Mouse (Mus musculus): ENCODE results near the gene Cd151.
"Not testable (repeated sequence)": the region's sequence is repeated elsewhere in the genome, so short reads cannot be mapped to it uniquely, and the experiment has no call there.

Gene Cd151

GRCm38 (mm10) chr7:141436523-141436892 lies 30.7 kb upstream of the Cd151 start:
- no peak for DNase-seq

GRCm38 (mm10) chr7:141437178-141438120 lies 29.7 kb upstream of the Cd151 start, which contains the start of gene Slc25a22:
Gene Slc25a22, minus strand, starts transcription at chr7:141437892.
- peak; percentile 87 for DNase-seq

- no peak for DNase-seq
Observed at GRCm38 (mm10) chr7:141438201-141438968, 28.8 kb upstream of the Cd151 start.

DNA sequence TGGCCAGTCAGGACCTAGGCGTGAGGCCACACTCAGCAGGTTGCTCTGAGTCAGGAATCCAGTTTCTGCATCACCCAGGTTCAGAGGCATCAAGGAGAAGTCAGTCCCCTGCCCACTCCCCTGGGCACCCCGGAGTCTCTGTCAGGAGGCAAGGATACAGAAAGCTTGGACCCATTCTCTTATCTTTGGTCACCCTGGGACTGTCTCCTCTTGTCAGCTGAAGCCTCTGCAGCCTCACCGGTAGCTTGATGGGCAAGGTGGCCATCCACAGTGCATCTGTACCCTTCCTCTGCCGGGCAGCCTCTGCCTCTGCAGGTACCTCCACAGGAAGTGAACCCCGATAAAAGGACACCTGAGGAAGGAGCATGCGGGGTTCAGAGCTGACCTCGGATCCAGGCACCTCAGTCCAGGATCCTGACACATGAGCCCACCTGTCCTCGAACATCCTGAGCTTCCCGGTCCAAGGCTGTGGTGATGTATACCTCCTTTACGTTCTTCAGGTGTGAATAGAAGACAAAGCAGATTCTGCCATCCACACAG lies 28.0 kb upstream of the Cd151 start:
- DNase-seq: no peak

GRCm38 (mm10) chr7:141439811-141440210 lies 27.4 kb upstream of the Cd151 start:
- DNase-seq: no peak

DNA sequence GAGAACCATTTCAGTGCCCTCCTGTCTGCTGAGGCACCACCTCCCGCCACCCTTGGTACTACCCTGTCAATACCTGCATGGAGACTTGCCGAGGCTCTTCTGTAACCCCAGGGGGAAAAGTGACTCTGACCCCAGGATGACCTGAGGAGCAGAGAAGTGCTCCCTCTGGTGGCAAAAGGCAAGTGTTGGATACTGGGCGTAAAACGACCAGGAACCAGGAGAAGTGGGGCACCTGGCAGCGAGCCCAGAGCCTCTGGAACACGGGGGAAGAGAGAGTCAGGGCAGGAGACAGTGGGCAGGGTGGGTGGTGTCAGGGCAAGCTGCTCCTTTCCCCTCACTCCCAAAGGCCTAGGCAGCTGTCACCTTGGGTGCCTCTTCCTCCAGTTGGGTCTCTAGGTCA lies 26.6 kb upstream of the Cd151 start:
- peak; percentile 74 for DNase-seq

- DNase-seq: no peak
Observed at GRCm38 (mm10) chr7:141441460-141441859, 25.7 kb upstream of the Cd151 start.

DNA sequence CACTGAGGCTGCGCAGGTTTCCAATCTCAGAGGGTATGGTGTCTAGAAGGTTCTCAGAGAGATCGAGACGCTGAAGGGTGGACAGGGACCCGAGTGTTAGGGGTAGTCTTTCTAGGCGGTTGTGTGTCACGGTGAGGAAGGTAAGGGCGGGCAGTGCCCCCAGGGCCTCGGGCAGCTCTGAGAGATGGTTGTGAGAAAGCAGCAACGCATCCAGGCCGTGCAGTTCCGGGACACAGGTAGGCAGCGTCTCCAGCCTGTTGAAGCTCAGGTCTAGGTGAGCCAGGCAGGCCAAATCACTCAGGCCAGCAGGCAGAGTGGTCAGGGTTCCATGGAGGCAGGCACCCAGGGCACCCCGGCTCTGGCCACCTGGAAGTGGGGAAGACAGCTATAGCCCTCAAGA lies 25.0 kb upstream of the Cd151 start:
- no peak for DNase-seq

DNA sequence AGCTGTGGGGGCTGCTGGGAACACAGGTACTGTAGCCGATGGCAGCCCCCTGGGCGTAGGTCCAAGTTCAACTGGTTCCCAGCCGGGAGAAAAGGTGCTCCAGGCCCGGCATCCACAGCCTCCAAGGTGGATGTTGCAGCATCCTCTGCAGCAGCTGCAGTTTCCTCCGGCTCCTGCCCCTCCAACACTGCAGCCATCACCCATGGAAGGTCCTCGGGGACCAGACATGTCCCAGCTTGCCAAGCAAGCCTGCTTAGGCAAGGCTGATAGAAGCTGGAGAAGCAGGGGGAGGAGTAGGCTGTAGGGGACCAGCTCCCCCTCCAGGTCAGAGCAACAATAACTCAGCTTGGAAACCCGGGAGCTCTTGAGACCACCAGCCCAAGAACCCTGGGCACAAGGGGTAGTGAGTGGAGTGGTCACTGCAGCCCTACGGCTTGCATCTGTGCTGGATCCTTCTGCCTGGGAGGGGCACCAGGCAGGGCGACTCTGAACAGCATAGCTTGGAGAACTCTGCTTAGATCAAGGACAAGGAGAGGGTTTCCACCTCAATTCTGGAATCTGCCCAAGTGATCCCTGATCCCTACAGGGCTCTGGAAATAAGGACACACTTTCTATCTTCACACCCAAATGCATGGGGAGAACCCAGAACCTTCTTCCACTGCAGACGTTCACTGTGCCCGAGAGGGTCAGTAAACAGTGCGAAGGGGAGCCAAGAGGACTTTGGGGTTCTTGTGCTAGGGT lies 23.9 kb upstream of the Cd151 start:
- no peak for DNase-seq

- DNase-seq: no peak
Observed at GRCm38 (mm10) chr7:141443828-141444237, 23.4 kb upstream of the Cd151 start, which contains the start of gene Pidd1. Gene Pidd1, minus strand, starts transcription at chr7:141444025.

DNA sequence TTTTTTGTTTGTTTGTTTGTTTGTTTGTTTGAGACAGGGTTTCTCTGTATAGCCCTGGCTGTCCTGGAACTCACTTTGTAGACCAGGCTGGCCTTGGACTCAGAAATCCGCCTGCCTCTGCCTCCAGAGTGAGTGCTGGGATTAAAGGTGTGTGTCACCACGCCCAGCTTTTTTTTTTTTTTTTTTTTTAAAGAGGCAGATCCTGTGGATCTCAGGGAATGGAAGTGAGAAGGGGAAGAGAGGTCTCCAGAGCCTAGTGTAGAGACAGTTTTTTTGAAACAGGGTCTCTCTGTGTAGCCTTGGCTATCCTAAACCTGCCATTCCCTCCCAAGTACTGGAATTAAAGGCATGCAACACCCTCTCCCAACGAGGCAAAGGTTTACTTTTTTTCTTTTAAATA lies 20.8 kb upstream of the Cd151 start:
- DNase-seq: not testable (repeated sequence)

- DNase-seq: peak; percentile 88
Observed at GRCm38 (mm10) chr7:141447110-141447991, 19.8 kb upstream of the Cd151 start, which contains the start of gene Rplp2. Gene Rplp2, plus strand, starts transcription at chr7:141447370.

GRCm38 (mm10) chr7:141451928-141452327 lies 15.3 kb upstream of the Cd151 start:
- no peak for DNase-seq

DNA sequence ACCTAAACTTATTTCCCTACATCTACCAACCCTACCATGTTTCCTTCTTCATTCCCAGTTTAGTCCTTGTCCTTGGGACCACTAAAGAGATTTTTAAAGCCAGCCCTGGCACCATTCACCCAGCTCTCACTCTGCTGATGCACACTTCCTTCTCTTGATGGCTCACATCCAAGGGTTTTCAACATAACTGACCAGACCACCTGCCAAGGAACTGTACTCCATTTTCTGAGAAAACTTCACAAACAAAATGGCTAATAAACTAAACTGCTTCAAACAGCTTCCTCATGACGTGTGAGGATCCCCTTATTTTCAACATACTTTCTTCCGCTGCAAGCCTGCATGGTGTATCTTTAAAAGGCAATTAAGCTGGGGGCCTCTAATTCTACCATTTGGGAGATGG lies 13.6 kb upstream of the Cd151 start:
- no peak for DNase-seq

- peak; percentile 90 for DNase-seq
Observed at GRCm38 (mm10) chr7:141454967-141455551, 12.1 kb upstream of the Cd151 start, which contains the start of gene Pnpla2. Gene Pnpla2, plus strand, starts transcription at chr7:141455198.

GRCm38 (mm10) chr7:141455610-141456314 lies 11.4 kb upstream of the Cd151 start:
- DNase-seq: peak; percentile 23

DNA sequence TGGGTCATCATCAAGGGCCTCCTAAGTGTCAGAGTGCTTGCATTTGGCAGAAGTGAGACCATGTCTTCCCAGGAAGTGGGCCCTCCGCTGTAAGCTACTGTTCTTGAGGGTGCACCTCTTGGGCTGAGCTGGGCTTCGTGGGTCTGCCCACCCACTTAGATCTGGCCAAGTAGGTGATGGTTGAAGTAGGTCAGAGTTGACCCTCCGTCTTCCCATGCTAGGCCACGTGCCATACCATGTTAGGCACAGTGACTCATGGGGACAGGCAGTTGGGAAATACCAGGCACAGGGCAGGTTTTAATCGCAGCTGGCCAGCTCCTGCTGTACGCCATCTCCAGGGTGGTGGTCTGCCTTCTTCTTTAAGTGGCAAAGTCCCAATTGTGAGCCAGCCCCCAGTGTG lies 10.5 kb upstream of the Cd151 start:
- no peak for DNase-seq

DNA sequence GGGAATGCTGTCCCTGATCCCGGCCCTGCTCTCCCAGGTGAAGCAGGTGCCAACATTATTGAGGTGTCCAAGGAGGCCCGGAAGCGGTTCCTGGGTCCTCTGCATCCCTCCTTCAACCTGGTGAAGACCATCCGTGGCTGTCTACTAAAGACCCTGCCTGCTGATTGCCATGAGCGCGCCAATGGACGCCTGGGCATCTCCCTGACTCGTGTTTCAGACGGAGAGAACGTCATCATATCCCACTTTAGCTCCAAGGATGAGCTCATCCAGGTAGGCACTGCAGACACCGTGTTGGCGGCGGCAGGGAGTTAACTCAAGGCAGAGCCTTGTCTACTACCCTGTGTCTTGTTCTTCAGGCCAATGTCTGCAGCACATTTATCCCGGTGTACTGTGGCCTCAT lies 10.0 kb upstream of the Cd151 start:
- no peak for DNase-seq

GRCm38 (mm10) chr7:141457986-141458660 lies 9.1 kb upstream of the Cd151 start:
- no peak for DNase-seq

- no peak for DNase-seq
Observed at GRCm38 (mm10) chr7:141458661-141459060, 8.5 kb upstream of the Cd151 start.

Measured in right cerebral cortex, postnatal 4 days (tissue).